Mouse (Mus musculus) bone marrow, adult 2 months (tissue): ENCODE data around the gene Pitx1. TPM values are rescaled to one million over a fixed set of nuclear protein-coding genes. Genes with fewer than 3 reads are reported as not detected.

Experiments
- H3K27ac ChIP-seq: fragments of 200-500 bp; 2 replicates; pipeline ENCODE4 v1.5.1; 2012; ENCODE audit warnings: low read depth, mild to moderate bottlenecking, control low read depth, inconsistent platforms, low read length; ENCODE audit not compliant: control insufficient read depth, poor library complexity, insufficient read depth
- H3K4me1 ChIP-seq: fragments of 200-500 bp; 2 replicates; pipeline ENCODE4 v1.6.1; 2011; ENCODE audit warnings: low read length; ENCODE audit not compliant: control insufficient read depth, insufficient read depth
- H3K4me3 ChIP-seq: fragments of 200-500 bp; replicated peaks from 2 replicates; pipeline ENCODE3; 2011; ENCODE audit warnings: mild to moderate bottlenecking, low read depth, low read length, control low read depth; ENCODE audit not compliant: control insufficient read depth
- CTCF ChIP-seq: fragments of 200-500 bp; IDR thresholded peaks from 2 replicates; pipeline ENCODE4 v1.5.1; 2011; ENCODE audit warnings: low read length, control low read depth; ENCODE audit not compliant: control insufficient read depth, insufficient read depth
- POLR2A ChIP-seq: fragments of 200-500 bp; IDR thresholded peaks from 2 replicates; pipeline ENCODE4 v1.6.1; 2011; ENCODE audit warnings: low read depth, mild to moderate bottlenecking, control low read depth, low read length, borderline replicate concordance; ENCODE audit not compliant: control insufficient read depth
- WGBS: fragments of 180-500 bp; shearing (Covaris S2); methylation state at CpG from one replicate; pipeline ENCODE4 v1.1.7; 2018; 5-methylcytosine and 5-hydroxymethylcytosine counted together
- polyA plus RNA-seq: library from polyadenylated mRNA; stranded (reverse); fragments of >200 nt; gene quantifications from 2 replicates; pipeline ENCODE4 v1.2.4, GENCODE M21; 2011; ENCODE audit warnings: low replicate concordance; ENCODE audit not compliant: missing spikeins, insufficient read depth, insufficient read length

Gene Pitx1
- polyA plus RNA-seq, 1 experiment: 0.82 TPM

GRCm38 (mm10) chr13:55827679-55828140 lies 8.3 kb downstream of the Pitx1 start:
- 8% methylated on average over 6 of the region's 6 CpGs for WGBS
- no peak overlapping the region for H3K4me3 ChIP-seq
- no peak overlapping the region; the same call in 1 of the 2 replicates for H3K27ac ChIP-seq
- TF ChIP-seq CTCF: no peak
- no peak for TF ChIP-seq POLR2A
- no peaks in the 10 kb centered on the region for H3K4me1 ChIP-seq

GRCm38 (mm10) chr13:55826796-55827678 lies 9.0 kb downstream of the Pitx1 start:
- TF ChIP-seq CTCF (no peak), POLR2A (no peak)

GRCm38 (mm10) chr13:55826008-55826671 lies 9.9 kb downstream of the Pitx1 start:
- H3K4me1 ChIP-seq: no peaks in the 10 kb centered on the region
- H3K27ac ChIP-seq: no peak overlapping the region; the same call in 1 of the 2 replicates
- no peak overlapping the region for H3K4me3 ChIP-seq
- TF ChIP-seq CTCF (no peak), POLR2A (peak; percentile 15; the same call in 1 of the 2 replicates)
- 8% methylated on average over 56 of the region's 56 CpGs for WGBS

More at GRCm38 (mm10) chr13:55826796-55827678, 9.0 kb downstream of the Pitx1 start:
- Histone ChIP-seq H3K4me1 (no peaks in the 10 kb centered on the region), H3K4me3 (no peak overlapping the region), H3K27ac (no peak overlapping the region)
- WGBS: 10% methylated on average over 13 of the region's 13 CpGs

DNA sequence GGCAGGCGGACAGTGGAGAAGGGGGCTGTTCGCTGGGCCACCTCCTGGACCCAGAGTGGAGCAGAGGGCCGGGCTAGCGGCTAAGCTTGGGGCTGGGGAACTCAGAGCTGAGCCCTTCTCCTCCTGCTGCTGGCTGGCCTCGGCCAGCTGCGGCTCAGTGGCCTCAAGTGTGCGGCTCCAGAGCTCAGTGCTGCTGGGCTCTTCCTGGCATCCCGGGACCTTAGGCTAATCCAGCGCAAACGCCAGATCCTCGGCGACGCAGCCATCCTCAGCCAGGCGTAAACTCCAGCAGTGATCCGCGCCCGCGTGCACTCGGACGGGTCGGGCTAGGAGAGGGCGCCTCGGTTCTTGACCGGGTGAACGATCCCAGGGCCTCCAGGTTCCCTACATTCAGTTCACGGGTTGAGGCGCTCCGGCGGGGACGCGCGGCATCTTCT lies 10.7 kb downstream of the Pitx1 start:
- TF ChIP-seq CTCF (no peak), POLR2A (no peak)
- 12% methylated on average over 32 of the region's 32 CpGs for WGBS
- no peaks in the 10 kb centered on the region for H3K4me1 ChIP-seq

DNA sequence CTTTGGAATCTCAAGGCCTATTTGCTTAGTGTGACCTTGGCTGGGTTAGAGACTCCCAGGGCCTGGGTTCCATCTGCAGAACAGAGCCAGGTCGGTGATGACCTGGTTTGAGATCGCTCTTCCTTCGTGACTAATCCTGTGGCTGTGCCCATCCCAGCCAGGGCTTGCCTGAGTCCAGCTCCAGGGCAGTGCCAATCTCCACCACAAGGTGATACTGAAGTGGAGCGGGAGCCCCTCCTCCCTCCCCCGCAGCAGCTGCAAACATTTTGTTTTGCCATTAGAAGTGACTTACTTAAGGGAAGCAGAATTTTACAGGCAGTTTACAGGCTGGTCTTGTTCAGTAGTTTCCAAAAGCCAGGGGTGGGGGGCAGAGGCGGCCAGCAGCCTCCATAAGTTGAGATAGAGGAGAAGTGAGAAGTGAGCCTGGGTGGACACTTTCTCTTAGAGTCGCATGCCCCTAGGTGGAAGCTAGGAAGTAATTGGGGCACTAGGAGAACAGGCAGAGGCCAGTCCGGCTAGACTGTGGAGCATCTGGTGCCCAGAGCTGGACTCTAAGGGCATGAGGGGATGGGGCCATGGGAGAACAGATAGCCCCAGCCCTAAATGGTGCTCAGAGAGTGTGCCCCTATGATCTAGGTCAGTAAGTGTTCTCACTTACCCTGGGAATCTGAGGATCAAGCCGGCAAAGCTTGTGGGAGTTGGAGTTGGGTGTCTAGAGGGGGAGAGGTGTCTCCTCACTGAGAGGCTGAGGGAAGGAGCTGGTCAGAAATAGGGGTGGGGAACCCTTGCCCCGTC lies 11.6 kb downstream of the Pitx1 start:
- WGBS: 26% methylated on average over 10 of the region's 10 CpGs
- TF ChIP-seq POLR2A: no peak
- no peak for TF ChIP-seq CTCF
- no peak overlapping the region for H3K4me3 ChIP-seq
- H3K4me1 ChIP-seq: no peaks in the 10 kb centered on the region
- no peak overlapping the region for H3K27ac ChIP-seq

More for the DNA sequence above, 10.7 kb downstream of the Pitx1 start:
- Histone ChIP-seq H3K27ac (no peak overlapping the region), H3K4me3 (no peak overlapping the region)

DNA sequence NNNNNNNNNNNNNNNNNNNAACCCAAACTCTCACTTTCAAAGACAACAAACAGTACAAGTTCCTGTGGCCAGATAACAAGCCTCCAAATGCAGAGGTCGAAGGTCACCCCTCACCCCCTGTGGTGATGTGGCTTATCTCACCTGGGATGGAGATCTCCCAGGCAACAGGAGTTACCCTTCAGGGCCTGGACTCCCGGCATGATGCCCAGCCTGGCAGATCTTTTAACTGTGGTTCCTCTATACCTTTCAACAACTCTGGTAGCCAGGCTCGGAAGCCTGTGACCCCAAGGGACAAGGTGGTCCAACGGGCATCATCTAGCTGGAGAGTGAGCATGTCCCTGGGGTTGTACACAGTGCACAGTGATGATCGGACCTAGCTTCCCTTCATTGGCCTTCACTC lies 13.5 kb downstream of the Pitx1 start:
- no peaks in the 10 kb centered on the region; the same call in 1 of the 2 replicates for H3K4me1 ChIP-seq
- H3K4me3 ChIP-seq: no peak overlapping the region
- no peak overlapping the region for H3K27ac ChIP-seq
- TF ChIP-seq CTCF: no peak
- no peak for TF ChIP-seq POLR2A
- 69% methylated on average over 5 of the region's 5 CpGs for WGBS

DNA sequence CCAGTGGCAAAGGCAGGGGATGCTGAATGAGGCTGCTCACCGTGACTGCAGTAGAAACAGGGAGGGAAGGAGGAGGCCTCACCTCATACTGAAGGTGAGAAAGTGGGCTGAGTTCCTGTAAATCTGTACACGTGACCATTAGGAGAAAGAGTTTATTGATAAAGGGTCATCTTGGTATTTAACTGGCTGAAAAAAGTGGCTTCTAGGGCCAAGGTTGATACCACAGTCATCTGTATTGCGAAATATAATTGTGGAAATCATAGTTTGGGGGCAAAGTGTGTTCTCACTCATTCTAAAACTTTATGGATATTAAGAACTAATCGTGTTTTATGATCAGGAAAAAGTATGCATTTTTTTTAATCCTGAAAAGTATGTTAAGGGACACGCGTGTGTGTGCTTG lies 21.2 kb downstream of the Pitx1 start:
- H3K4me1 ChIP-seq: no peaks in the 10 kb centered on the region; the same call in 1 of the 2 replicates
- TF ChIP-seq POLR2A (no peak), CTCF (no peak)
- WGBS: 78% methylated on average over 6 of the region's 6 CpGs
- no peak overlapping the region for H3K4me3 ChIP-seq
- no peak overlapping the region for H3K27ac ChIP-seq

GRCm38 (mm10) chr13:55813490-55814016 lies 22.4 kb downstream of the Pitx1 start:
- H3K4me1 ChIP-seq: no peaks in the 10 kb centered on the region; the same call in 1 of the 2 replicates
- H3K27ac ChIP-seq: no peak overlapping the region
- no peak overlapping the region for H3K4me3 ChIP-seq
- TF ChIP-seq CTCF (no peak), POLR2A (no peak)
- WGBS: 67% methylated on average over 5 of the region's 5 CpGs
